Mouse (Mus musculus) hindbrain, embryonic 13.5 days (tissue): ENCODE data around the gene Asb15. TPM values are rescaled to one million over a fixed set of nuclear protein-coding genes. Genes with fewer than 3 reads are reported as not detected.

Experiments
- ATAC-seq: fragments of 200-750 bp; cut with Nextera tagmentation; 2 replicates; pipeline ENCODE4 v1.8.0; 2017; ENCODE audit warnings: moderate TSS enrichment; ENCODE audit not compliant: low FRiP score
- H3K27ac ChIP-seq: fragments of 300-500 bp; sonication (generic); 2 replicates; pipeline ENCODE4 v1.5.1; 2015; ENCODE audit warnings: inconsistent platforms, mild to moderate bottlenecking, moderate library complexity
- H3K27me3 ChIP-seq: fragments of 300-500 bp; sonication (generic); 2 replicates; pipeline ENCODE4 v1.6.1; 2015; ENCODE audit warnings: mild to moderate bottlenecking, inconsistent platforms
- H3K36me3 ChIP-seq: fragments of 300-500 bp; sonication (generic); 2 replicates; pipeline ENCODE4 v1.6.1; 2015; ENCODE audit warnings: mild to moderate bottlenecking, inconsistent platforms
- H3K4me1 ChIP-seq: fragments of 300-500 bp; sonication (generic); replicated peaks from 2 replicates; pipeline ENCODE4 v1.6.1; 2015; ENCODE audit warnings: inconsistent platforms
- H3K4me2 ChIP-seq: fragments of 300-500 bp; sonication (generic); 2 replicates; pipeline ENCODE4 v1.6.1; 2015; ENCODE audit warnings: inconsistent platforms, mild to moderate bottlenecking, moderate library complexity
- H3K4me3 ChIP-seq: fragments of 300-500 bp; sonication (generic); 2 replicates; pipeline ENCODE4 v1.5.1; 2015; ENCODE audit warnings: mild to moderate bottlenecking, inconsistent platforms
- H3K9ac ChIP-seq: fragments of 300-500 bp; sonication (generic); 2 replicates; pipeline ENCODE4 v1.6.1; 2015; ENCODE audit warnings: mild to moderate bottlenecking, inconsistent platforms
- H3K9me3 ChIP-seq: fragments of 300-500 bp; sonication (generic); 2 replicates; pipeline ENCODE4 v1.6.1; 2016; ENCODE audit warnings: inconsistent platforms
- WGBS: fragments of 180-500 bp; shearing (Covaris S2); methylation state at CpG from one replicate; pipeline ENCODE4 v1.1.7; 2015; 5-methylcytosine and 5-hydroxymethylcytosine counted together
- polyA plus RNA-seq: library from polyadenylated mRNA; unstranded; fragments of >200 nt; fragmentation: Nextera tagmentation; extraction: Ambion mirVana; gene quantifications from 2 replicates; pipeline ENCODE4 v1.2.1, GENCODE M21; 2015

The Asb15 gene
- polyA plus RNA-seq, 1 experiment from 2014 or later, result not detected

DNA sequence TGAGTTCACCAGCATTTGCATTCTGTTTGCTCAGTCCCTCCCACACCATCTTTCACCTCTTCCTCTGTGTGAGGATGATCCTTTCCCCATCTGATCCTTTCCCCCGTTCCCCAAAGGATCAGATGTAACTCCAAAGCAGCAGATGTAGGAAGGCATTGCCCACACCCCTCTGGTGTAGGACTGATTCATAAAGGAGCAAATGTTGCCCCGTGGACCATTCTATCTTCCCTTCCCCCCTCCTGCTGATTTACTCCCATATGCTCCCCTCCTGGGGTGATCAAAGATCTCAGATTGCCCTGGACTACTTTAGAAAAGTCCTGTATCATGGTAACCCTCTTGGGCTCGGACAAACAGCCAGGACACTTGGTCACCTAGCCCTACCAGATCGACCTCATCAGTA, 72.8 kb downstream of the Asb15 start:
- Histone ChIP-seq H3K27me3 (no peaks in the 10 kb centered on the region), H3K4me2 (no peak overlapping the region), H3K4me1 (no peaks in the 10 kb centered on the region), H3K27ac (no peak overlapping the region), H3K9ac (no peak overlapping the region), H3K9me3 (no peaks in the 10 kb centered on the region), H3K36me3 (no peaks in the 10 kb centered on the region), H3K4me3 (no peak overlapping the region)
- WGBS, result 76% methylated on average over 4 of the region's 4 CpGs
- ATAC-seq, result no peak

DNA sequence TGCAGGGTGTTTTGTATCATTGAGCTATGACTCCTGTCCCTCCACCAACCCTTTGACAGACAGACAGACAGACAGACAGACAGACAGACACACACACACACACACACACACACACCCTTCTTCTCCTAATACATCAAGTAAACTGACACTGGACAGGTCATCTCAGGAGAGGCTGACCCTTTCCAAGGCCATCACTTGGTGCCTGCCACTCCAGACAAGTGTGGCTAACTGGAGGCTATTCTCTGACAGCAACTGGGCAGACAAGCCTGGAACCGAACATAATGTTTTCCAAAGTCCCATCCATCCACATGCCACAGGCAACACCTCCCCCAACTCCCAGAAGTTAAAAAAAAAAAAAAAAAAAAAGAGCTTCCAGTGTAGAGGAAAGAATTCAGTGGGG, 73.7 kb downstream of the Asb15 start:
- no peak for ATAC-seq
- Histone ChIP-seq H3K27ac (no peak overlapping the region), H3K27me3 (no peaks in the 10 kb centered on the region), H3K9ac (no peak overlapping the region), H3K4me3 (no peak overlapping the region), H3K4me2 (no peak overlapping the region), H3K36me3 (no peaks in the 10 kb centered on the region), H3K9me3 (no peaks in the 10 kb centered on the region), H3K4me1 (no peaks in the 10 kb centered on the region)
- 52% methylated on average over 1 of the region's 1 CpGs for WGBS

DNA sequence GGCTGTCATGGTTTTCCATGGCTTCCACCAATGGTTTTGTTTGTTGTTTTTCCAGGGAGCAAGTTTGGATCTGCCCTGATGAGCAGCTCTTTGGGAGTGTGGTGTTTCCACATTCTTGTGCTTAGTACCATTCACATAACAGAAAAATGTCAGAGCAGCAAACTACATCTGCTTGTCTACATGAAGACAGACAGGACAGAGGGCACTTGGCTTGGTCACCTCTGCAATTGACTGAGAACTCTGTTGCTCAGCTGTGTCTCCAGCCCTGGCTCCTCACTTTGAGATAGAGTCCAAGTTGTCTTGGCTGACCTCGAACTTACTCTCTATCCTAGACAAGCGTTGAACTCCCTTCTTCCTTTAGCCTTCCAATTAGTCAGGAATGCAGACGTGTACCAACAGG, 74.4 kb downstream of the Asb15 start:
- no peaks in the 10 kb centered on the region for H3K27me3 ChIP-seq
- H3K4me1 ChIP-seq, result no peaks in the 10 kb centered on the region
- no peaks in the 10 kb centered on the region for H3K36me3 ChIP-seq
- no peak overlapping the region for H3K27ac ChIP-seq
- 81% methylated on average over 3 of the region's 3 CpGs for WGBS
- no peak overlapping the region for H3K4me2 ChIP-seq
- no peak overlapping the region for H3K9ac ChIP-seq
- no peak for ATAC-seq
- H3K9me3 ChIP-seq, result no peaks in the 10 kb centered on the region
- no peak overlapping the region for H3K4me3 ChIP-seq

DNA sequence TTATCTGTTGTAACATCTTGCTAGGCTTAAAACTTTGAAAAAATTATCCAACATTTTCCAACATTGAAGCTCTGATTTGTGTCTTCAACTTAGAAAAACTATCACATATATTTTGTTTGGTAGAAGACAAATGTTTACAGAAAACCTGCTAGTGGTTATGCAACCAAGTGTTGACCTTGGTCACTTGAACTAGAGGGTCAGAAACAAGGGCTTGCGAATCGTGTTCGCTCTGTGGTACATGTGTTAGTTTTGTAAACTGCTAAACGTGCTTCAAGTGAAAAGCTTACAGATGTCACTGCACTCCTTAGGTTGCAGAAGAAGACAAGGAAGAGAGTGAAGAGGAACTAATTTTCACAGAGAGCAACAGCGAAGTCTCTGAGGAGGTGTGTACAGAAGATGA, 75.0 kb downstream of the Asb15 start:
- H3K9ac ChIP-seq, result no peak overlapping the region
- no peaks in the 10 kb centered on the region for H3K36me3 ChIP-seq
- WGBS, result 92% methylated on average over 5 of the region's 5 CpGs
- H3K4me1 ChIP-seq, result no peaks in the 10 kb centered on the region
- no peak overlapping the region for H3K4me2 ChIP-seq
- H3K27ac ChIP-seq, result no peak overlapping the region
- no peaks in the 10 kb centered on the region for H3K27me3 ChIP-seq
- no peak overlapping the region for H3K4me3 ChIP-seq
- H3K9me3 ChIP-seq, result no peaks in the 10 kb centered on the region
- no peak for ATAC-seq

DNA sequence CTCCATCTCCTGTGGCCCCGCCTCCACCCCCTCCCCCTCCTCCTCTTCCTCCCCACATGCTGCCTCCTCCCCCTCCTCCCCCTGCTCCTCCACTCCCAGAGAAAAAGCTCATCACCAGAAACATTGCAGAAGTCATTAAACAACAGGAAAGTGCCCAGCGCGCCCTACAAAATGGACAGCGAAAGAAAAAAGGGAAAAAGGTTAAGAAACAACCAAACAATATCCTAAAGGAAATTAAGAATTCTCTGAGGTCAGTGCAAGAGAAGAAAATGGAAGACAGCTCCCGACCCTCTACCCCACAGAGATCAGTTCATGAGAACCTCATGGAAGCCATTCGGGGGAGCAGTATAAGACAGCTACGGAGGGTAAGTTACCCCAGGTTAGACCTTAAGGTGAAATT, 76.3 kb downstream of the Asb15 start:
- WGBS, result 95% methylated on average over 7 of the region's 7 CpGs
- H3K27ac ChIP-seq, result no peak overlapping the region
- no peaks in the 10 kb centered on the region for H3K27me3 ChIP-seq
- H3K9ac ChIP-seq, result no peak overlapping the region
- H3K9me3 ChIP-seq, result no peaks in the 10 kb centered on the region
- H3K4me2 ChIP-seq, result no peak overlapping the region
- H3K36me3 ChIP-seq, result no peaks in the 10 kb centered on the region
- no peak overlapping the region for H3K4me3 ChIP-seq
- no peak for ATAC-seq
- H3K4me1 ChIP-seq, result no peaks in the 10 kb centered on the region

DNA sequence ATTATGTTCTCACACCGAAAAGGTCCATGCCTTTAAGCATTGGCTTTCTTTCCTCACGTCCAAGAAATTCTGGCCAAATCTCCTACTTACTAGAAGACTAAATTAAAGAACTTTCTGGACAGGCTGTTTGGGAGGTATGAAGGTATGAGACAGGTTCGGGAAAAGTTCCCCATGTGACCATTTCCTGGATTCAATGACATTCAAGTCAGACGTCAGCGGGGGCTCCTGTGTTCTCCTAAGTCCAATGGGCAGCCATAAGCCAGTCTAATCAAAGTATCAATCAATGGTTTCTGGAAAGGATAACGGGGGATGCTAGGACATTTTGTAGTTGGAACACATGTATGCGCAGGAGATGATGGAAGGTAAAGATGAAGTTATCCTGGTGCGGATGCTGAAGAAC, 77.7 kb downstream of the Asb15 start:
- no peak for ATAC-seq
- 93% methylated on average over 8 of the region's 8 CpGs for WGBS
- Histone ChIP-seq H3K4me1 (no peaks in the 10 kb centered on the region), H3K9me3 (no peaks in the 10 kb centered on the region), H3K36me3 (no peaks in the 10 kb centered on the region), H3K9ac (no peak overlapping the region), H3K4me3 (no peak overlapping the region), H3K4me2 (no peak overlapping the region), H3K27ac (no peak overlapping the region), H3K27me3 (no peaks in the 10 kb centered on the region)

DNA sequence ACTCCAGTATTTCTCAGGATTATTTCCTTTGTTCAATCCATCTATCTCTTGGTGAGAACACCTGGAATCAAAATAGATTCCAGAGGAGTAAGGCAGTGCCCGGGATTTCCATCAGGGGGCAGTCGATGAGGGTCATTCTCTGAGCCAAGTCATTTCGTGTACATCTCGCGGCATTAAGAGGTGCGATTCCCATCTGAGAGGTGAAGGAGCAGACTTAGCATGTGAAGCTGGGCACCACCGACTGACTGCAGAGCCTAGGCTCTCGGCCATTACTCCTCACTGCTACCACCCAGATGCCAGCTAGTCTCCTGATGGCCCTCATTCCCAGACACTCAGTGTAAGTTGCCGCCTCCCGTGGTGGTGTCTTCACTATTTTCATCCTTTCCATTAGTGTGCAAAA, 78.6 kb downstream of the Asb15 start:
- 82% methylated on average over 10 of the region's 10 CpGs for WGBS
- H3K36me3 ChIP-seq, result no peaks in the 10 kb centered on the region
- H3K9ac ChIP-seq, result no peak overlapping the region
- no peak overlapping the region for H3K4me3 ChIP-seq
- H3K4me2 ChIP-seq, result no peak overlapping the region
- H3K9me3 ChIP-seq, result no peaks in the 10 kb centered on the region
- no peak overlapping the region for H3K27ac ChIP-seq
- ATAC-seq, result no peak
- H3K4me1 ChIP-seq, result no peaks in the 10 kb centered on the region
- no peaks in the 10 kb centered on the region for H3K27me3 ChIP-seq

DNA sequence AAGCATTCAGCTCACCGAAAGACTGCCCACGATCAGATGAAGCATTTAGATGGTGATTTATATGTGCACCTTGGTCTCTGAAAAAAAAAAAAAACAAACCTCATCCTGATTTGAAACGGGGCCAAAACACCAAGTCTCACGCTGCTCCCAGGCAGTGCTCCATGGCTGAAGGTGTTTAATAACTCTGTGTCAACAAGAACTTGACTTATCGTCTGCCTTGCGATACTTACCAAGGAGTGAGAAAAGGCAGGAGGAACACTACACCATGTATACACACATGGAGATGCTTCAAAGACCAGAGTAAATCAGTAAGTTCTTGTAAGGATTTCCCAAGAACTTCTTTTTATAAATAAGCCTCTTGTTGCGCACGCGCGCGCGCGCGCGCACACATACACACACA, 79.6 kb downstream of the Asb15 start:
- peaks cover 2% of the 10 kb centered on the region; the same call in 1 of the 2 replicates for H3K36me3 ChIP-seq
- no peaks in the 10 kb centered on the region for H3K27me3 ChIP-seq
- no peak overlapping the region for H3K4me2 ChIP-seq
- 94% methylated on average over 15 of the region's 15 CpGs for WGBS
- H3K4me3 ChIP-seq, result no peak overlapping the region
- no peak overlapping the region for H3K27ac ChIP-seq
- H3K9ac ChIP-seq, result no peak overlapping the region
- no peaks in the 10 kb centered on the region for H3K9me3 ChIP-seq
- ATAC-seq, result no peak
- no peaks in the 10 kb centered on the region for H3K4me1 ChIP-seq

DNA sequence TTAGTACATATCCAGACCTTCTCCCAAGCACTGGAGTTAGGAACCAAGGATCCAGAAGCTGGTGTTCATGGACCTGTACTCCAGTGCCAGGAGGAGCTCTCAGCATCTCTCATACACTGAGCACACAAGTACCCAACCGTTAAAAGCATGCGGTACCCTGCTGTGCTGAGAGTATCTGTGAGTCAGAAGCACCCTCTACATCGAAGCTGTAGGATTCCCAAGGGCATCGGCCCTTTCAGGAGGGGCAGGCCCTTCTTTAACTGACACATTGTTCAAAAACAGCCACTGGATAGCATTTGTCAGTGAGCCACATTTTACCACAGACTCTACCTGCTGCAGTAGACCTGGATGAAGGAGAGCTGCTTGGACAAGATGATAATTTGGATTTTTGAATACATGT, 80.2 kb downstream of the Asb15 start:
- H3K9me3 ChIP-seq, result no peaks in the 10 kb centered on the region
- peaks cover 7% of the 10 kb centered on the region for H3K36me3 ChIP-seq
- WGBS, result 77% methylated on average over 4 of the region's 4 CpGs
- H3K4me1 ChIP-seq, result no peaks in the 10 kb centered on the region
- H3K4me3 ChIP-seq, result no peak overlapping the region
- H3K4me2 ChIP-seq, result no peak overlapping the region
- no peak for ATAC-seq
- H3K27me3 ChIP-seq, result no peaks in the 10 kb centered on the region
- no peak overlapping the region for H3K9ac ChIP-seq
- no peak overlapping the region for H3K27ac ChIP-seq

DNA sequence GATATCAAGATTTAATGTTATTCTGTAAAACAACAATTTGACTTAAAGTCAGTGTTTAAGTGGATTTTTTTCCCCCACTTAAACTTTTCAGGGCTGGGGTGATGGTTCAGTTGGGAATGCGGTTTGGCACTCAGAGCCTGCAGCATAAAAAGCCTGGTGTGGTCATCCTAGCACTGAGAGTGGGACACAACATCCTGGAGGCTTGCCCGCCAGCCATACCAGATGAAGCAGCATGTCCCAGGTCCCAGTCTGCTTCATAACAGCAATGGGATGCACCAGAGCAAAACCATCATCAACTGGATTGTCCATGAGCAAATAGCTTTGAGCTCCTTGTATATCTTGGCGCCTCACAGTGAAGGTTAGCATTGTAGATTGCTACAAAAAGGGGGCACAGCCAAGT, 80.7 kb downstream of the Asb15 start:
- ATAC-seq, result no peak
- 86% methylated on average over 3 of the region's 3 CpGs for WGBS

DNA sequence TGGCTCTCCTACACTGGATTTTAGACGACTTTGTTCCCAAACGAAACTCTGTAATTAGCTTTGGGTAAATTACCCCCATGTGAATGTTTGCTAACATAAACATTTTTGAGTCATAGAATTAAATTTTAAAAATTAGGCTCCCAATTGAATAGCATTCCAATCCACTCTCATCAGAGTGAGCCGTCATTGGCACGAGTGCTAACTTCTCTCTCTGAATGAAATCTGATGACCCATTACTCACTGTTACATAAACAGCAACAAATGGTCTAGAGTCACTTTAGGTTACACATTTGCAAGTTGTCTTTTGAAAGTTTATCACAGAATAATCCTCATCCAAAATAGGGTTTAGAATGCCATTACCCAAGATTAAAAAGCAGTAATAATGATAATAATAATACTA, 81.6 kb downstream of the Asb15 start:
- Histone ChIP-seq H3K27ac (no peak overlapping the region), H3K36me3 (peaks cover 15% of the 10 kb centered on the region), H3K4me2 (no peak overlapping the region), H3K9ac (no peak overlapping the region), H3K4me1 (no peaks in the 10 kb centered on the region), H3K9me3 (no peaks in the 10 kb centered on the region), H3K27me3 (no peaks in the 10 kb centered on the region), H3K4me3 (no peak overlapping the region)
- ATAC-seq, result no peak
- WGBS, result 81% methylated on average over 4 of the region's 4 CpGs

More for the DNA sequence above, 80.7 kb downstream of the Asb15 start:
- Histone ChIP-seq H3K4me2 (no peak overlapping the region), H3K36me3 (peaks cover 12% of the 10 kb centered on the region), H3K4me3 (no peak overlapping the region), H3K27me3 (no peaks in the 10 kb centered on the region), H3K27ac (no peak overlapping the region), H3K4me1 (no peaks in the 10 kb centered on the region), H3K9ac (no peak overlapping the region), H3K9me3 (no peaks in the 10 kb centered on the region)

DNA sequence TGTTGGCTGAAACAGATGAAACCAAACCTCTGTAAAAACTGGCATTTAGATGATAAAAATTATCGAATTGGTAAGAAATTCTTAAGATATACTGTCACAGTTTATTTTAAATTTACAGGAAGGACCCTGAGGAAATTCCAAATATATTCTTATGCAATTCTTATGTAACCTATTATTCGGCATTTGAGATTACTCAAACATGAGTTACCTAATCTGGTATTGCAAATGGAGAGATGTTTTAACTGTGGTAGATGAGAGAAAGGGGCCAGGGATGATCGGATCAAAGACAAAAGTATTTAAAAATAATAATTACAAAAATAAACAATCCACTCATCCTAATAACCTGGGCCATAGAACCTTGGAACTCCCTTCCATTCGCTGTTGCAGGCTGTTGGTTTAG, 82.4 kb downstream of the Asb15 start:
- Histone ChIP-seq H3K4me3 (no peak overlapping the region), H3K9ac (no peak overlapping the region), H3K27ac (no peak overlapping the region), H3K36me3 (peaks cover 23% of the 10 kb centered on the region), H3K4me2 (no peak overlapping the region), H3K9me3 (no peaks in the 10 kb centered on the region), H3K4me1 (no peaks in the 10 kb centered on the region), H3K27me3 (no peaks in the 10 kb centered on the region)
- 94% methylated on average over 4 of the region's 4 CpGs for WGBS
- ATAC-seq, result no peak

DNA sequence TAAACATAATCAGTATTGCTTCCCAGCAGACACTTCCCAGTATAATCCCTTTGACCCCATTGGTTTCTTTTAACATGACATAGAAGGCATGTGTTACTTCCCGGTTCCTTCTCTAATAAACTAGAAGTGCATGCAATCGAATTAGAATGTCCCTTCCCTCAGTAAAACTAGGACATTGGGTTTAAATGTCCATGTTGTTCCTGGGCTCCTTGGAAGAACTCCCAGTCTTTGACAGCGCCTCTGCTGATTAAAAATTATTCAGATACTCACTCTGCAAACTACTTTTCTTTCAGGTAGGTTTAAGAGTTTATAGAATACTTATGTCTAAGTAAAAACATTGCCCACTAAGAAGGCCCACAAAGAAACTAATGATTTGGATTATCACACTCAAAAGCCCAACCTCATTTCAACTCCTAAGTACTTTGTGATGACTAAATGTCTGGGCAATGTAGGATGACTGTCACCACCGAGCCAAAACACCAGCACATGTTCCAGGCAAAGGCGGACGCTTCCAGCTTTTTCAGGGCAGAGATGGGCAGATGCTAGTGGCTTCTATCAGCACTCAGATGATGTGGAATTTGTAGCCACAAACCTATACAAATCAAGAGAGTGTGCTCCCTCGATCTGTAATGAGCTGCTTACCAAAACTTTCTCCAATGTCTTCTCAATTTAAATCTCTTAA, 84.3 kb downstream of the Asb15 start:
- H3K9me3 ChIP-seq, result no peaks in the 10 kb centered on the region
- H3K9ac ChIP-seq, result no peak overlapping the region
- 97% methylated on average over 7 of the region's 7 CpGs for WGBS
- ATAC-seq, result no peak
- no peak overlapping the region for H3K4me2 ChIP-seq
- no peaks in the 10 kb centered on the region for H3K4me1 ChIP-seq
- H3K4me3 ChIP-seq, result no peak overlapping the region
- H3K36me3 ChIP-seq, result peaks cover 33% of the 10 kb centered on the region
- no peaks in the 10 kb centered on the region for H3K27me3 ChIP-seq
- H3K27ac ChIP-seq, result no peak overlapping the region
